Mouse (Mus musculus) Muller cell, postnatal 12 days (primary cell): ENCODE measurements around the gene Ppfibp2.

Experiments
- DNase-seq: peaks from one replicate; pipeline ENCODE4 v3.0.0-alpha.2; 2015; ENCODE audit errors: inconsistent ontology term

Gene Ppfibp2

DNA sequence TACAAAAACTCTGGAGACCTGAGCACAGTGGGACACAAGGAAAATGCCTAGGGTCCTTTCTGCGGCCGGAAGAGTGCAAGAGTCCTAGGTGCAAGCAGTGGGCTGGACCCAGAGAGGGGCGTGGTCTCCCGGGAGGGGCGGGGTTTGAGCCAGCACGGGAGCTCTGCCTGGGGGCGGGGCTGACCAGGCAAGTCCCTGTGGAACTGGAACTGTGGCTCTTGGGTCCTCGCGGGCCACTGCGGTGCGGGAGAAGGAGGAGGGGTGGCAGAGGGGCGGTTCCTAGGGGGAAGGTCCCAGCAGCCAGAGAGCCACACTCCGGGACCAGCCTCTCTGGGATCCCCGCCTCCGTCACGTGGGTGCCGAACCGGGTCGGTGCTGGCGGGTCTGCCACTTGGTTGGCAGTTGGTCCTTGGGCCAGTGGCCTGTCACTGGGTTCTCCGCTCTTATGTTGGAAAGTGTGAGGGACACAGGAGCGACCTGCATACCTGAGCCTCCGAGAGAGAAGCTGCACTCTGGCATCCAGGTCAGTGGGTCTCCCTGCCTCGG is at the start of gene Ppfibp2:
Gene Ppfibp2, plus strand, starts transcription at position 351 of the 546 bp plus-strand sequence.
- peak; percentile 96 for DNase-seq

DNA sequence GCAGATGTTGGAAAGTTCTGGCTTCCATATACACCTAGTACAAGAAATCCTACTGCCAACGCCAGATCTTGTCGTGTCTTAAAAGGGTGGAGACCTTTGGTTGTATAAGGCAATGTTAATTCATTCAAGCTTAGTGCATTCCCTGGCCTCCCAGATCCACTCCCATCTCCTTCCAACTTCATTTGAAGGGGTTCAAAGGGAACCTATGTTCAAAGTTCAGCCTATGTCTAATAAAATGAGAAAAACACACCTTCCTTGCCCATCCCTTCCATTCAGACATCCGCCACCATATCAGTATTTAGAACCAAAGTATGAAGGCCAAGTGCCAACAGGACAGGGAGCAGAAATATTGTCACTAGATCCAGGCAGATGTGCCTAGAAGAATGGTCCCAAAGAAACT is 47.1 kb upstream of the Ppfibp2 start:
- no peak for DNase-seq

DNA sequence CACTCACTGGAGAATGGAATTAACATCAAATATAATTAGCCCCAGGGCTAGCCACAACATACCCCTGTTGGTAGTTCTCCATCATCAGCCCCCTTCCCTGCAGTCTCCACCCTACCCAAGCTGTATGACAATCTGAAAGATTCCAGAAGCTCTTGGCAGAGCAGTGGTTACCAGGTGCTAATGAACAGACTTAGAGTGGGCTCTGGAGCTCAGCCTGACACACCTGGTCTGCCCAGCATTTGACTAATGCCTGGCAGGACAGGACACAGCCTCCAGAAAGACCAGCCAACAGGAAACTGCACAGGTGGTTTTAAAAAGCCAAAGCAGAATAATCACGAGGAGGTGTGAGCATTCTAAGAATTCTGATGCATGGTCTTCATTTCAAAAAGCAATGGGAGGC is 41.5 kb upstream of the Ppfibp2 start:
- no peak for DNase-seq

DNA sequence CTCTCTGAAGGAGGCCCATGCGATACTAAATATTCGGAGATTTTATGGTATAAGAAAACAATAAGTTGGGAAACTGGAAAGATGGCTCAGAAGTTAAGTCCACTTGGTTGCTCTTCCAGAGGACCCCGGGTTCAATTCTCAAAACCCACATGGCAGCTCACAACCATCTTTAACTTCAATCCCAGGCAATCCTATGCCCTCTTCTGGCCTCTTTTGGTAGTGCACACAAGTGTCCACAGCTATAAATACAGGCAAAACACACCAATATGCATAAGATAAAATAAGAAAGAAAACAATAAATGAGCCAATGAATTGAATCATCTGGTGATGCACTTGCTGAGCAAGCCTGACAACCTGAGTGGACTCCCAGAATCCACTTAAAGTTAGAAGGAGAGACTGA is 39.1 kb upstream of the Ppfibp2 start:
- DNase-seq: no peak

DNA sequence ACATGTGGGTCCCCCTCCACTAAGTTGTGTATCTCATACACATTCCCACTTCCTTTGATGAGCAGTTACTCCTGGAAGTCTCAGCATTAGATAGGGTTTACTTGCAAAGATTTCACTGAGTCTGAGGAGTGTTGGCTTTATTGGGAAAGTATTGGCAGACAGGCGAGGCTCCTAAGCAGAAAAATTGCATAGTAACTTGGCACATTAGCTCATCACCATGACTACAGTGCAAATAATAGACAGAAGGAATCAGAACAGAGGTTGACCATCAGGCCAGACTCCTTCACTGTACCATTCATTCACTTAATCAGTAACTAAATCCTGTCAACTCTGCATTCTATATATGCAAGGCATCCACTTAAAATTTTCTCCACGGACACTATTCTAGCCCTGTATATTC is 34.3 kb upstream of the Ppfibp2 start:
- DNase-seq: no peak

DNA sequence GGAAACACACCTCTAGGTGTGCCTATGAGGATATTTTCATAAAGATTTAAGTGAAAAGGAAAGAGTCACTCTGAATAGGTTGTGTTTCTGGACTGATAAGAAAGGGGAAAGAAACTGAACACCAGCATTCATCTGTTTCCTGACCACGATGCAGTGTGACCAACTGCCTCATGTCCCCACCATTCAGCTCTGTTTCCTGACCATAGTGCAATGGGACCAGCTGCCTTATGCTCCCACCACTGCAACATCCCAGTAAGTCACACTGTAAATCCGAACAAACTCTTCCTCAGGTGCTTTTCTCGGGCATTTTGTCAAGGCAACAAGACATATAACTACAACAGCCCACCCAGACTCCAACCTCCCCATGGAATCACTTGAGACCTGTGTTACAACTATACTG is 33.4 kb upstream of the Ppfibp2 start:
- DNase-seq: no peak

DNA sequence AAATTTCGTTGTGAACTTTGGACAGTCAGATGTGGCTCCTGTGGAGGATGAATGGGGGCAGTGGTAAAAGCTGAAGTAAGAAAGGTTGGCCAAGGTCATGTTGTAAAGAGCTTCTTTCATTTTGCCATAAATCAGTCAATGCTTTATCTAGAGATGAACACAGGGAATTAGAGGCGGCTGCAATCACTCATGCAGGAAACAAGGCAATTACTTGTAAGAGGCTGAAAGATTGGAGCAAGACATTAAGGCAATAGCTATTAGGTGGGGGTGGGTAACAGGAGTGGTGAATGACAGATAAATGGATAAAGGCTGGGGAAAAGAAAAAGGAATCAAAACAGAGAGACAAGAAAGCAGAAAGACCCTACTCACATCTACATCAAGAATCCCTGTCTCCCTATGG is 31.3 kb upstream of the Ppfibp2 start:
- no peak for DNase-seq

DNA sequence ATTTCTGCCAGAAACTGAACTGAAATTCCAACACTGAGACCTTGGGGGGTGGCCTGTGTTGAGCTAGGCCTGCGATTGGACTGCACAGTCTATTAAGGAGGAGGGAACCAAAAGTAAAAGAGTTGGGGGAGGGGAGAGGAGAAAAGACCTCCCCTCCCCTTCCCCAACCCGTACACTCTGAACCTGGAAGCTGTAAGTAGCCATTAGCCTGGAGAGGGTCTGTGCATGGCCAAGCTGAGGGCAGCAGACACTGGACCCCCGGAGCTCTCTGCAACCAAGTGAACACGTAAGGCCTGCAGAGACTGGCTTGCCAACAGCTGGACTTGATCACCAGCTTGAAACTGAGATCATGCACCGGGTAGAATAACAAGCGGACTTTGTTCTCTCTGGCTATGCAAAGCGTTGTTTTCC is 27.7 kb upstream of the Ppfibp2 start, which contains the start of gene Olfml1:
Gene Olfml1, plus strand, starts transcription at position 186 of the 411 bp plus-strand sequence.
- DNase-seq: no peak

DNA sequence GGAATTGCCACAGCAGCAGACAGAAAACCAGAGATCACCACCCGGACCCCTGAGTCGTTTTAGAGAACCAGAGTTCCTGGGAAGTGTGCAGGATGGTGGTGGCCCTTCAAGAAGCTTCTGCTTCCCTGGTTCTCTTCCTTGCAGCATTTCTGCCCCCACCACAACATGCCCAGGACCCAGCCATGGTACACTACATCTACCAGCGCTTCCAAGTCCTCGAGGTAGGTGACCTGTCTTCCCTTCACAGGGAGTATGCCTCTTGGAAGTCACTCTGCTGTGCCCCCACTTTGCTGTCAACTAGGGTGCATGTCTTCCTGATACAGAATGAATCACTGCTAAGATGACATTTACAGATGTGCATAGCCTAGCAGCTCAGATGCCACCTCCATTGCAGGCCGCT is 27.3 kb upstream of the Ppfibp2 start:
- DNase-seq: no peak

DNA sequence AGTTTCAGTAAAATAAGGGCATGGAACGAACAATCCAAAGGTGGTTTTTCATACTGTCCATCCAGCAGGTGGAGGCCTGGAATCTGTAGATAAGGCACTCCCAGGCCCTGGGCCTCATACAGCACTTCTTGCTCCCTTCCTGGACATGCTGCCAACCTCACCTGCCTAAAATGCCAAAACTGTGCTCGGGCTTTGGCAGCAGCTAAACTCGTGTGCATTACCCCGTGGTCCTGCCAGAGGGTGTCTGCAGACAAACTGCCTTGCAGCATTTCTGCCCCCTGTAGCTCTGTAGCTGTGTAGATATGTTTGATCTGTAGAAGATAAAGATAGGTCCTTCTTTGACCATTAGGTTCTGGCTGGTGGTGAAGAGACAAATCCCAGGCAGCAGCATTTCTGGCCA is 26.0 kb upstream of the Ppfibp2 start:
- no peak for DNase-seq

DNA sequence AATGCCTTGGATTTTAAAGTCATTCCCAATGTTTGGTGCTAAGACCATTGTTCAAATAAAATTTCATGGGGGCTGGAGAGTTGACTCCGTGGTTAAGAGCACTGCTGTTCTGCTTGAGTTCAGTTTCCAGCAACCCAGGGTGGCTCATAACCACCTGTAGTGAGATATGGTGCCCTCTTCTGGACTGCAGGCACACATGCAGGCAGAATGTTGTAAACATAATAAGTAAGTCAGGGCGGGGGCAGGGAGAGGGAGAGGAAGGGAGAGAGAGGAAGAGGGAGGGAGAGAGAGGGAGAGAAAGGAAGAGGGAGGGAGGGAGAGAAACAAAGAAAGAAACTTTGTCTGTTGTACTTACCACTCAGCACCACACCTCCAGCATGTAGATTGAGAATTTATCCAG is 21.2 kb upstream of the Ppfibp2 start:
- no peak for DNase-seq

DNA sequence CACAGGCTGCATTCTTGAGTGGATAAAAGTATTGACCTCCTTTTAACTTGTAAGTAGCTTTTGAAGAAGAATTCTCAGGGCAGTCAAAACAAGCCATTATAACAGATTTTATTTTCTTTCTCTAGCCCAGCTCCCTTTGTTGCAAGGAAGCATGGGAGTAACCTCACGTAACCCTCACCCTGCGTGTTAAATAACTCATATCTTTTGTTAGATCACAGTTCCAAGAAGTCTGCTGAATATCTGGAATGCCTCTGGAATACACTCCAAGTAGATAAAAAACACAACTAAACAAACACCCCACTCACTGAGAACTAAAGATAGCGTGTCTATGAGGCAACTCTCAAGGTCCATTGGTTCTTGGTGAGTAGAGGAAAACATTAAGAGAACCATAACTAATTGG is 20.7 kb upstream of the Ppfibp2 start:
- DNase-seq: no peak

DNA sequence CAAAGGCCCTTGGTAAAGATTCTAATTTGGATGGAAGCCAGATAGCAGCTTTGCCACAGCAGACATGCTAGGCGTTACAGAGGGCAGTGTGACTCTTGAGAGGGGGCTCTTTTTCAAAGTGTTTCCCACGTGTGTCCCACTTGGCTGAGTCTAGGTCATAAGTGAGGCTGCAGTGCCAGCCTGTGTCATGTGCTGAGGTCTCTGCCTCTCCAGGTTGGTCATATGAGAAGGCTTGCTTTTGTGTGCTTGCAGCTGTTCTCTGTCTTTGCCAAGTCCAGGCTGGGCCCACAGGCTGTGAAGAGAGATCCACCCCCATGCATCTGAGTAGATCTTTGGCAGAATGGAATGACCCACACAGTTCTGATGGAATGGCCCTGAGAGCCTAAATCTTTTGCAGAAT is 2.4 kb upstream of the Ppfibp2 start:
- DNase-seq: peak; percentile 58

DNA sequence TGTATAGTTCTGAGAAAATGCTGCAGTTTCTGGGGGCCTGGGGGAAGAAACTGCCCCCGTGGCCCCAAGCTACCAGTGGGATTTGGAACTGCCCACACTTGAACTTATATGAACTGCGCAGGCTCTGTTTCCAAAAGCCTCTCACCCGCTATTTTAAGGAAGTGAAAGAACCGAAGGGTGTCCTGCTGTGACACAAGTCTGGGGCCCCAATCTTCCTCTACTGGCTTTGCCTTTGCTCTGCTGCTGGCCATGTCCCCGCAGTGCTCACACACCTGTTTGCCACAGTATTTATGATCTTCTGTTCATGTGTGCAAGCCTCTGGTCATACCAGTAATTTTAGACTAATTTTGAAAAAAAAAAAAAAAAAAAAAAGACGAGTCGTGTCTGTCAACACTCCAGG is 1.1 kb upstream of the Ppfibp2 start:
- DNase-seq: no peak

DNA sequence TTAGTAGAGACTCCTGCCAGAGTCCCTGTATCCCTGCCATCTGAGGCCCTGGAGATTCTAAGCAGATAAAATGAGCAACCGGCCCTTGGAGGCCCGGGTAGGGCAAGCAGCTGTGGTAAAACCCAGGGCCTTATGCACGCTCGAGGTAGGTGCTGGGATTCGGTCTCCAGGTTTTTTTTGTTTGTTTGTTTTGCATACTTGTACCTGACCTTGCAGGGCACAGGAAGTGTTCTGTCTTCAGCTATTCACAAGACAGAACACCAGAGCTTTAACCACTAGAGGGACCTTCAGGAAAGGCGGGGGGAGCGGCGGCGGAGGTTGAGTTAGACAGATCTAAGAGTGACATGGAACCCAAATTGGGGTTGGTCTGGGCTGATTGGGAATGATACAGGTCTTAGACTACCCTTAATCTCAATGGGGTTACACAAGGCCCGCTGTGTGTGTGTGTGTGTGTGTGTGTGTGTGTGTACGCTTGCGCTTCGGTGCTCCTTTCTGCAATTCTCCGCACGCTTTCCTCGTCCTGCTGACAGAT is 616 bp upstream of the Ppfibp2 start:
- DNase-seq: no peak

DNA sequence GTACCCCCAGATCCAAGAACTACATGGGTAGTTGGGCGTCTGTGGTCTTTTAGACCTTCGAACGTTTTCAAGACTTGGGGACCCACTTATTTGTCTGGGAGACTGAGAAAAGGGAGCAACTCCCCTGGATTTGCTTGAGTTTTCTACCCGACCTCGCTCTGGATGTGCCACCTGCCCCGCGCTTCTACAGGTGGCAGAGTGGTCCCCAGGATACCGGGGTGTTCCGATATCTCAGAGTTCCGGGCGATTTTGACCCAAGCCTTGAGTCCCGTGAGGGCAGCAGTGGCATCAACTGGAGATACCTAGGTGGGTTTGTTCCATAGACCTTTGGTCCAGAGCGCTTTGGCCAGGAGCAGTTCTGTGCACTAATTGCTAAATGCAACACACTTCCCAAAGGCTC is 419 bp downstream of the Ppfibp2 start:
- no peak for DNase-seq

DNA sequence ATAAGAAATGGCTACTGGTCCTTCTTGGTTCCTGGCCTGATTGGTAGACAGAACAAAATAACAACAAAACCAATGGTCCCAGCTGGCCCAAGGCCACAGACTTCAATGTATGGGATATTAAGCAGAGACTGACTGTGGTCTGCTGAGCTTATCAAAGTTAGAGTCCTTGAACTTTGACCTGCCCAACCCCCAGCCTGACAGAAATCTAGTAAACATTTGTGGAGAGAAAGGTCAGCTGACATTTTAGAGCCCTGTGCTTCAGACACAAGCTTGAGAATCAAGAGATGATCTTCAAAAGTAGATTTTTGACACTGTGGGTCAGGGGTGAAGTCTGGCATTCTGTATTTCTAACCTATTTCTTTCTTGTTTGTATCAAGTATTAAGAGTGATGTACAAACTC is 1.7 kb downstream of the Ppfibp2 start:
- no peak for DNase-seq

DNA sequence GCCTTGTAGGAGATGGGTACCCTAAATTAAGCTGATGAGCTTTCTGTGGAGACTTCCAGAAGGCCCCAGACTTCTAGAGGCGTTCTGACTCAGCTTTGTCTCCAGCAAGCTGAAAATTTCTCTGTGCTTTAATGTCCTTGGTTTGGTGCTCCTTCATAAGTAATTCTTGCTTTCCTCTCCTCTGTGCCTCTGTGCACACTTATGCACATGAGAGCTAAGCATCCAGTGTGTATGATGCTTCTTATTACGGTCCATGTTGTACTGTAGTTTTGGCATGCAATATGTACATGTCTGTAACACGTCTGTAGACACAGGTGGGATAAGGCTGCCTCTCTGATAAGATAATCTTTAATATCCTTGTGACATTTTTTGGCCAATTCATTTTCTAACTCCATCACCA is 2.9 kb downstream of the Ppfibp2 start:
- DNase-seq: no peak

DNA sequence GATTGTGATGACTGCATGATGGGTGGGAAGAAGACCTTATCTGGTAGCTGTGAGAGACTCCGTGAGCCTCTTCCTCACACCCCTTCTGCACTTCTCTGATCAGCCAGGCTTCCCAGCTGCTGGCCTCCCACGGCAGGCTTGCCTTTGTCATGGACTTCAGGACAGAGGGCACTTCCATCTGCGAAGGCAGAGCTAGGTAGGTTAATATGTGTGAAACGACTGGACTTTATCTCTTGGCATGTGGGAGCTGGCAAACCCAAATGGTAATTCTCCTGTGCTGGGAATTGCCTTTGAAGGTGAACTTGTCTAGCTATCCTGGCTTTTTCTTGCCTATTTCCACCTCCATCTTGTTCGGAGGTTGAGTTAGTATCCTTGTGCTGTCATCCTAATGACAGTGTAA is 5.6 kb downstream of the Ppfibp2 start:
- DNase-seq: no peak

DNA sequence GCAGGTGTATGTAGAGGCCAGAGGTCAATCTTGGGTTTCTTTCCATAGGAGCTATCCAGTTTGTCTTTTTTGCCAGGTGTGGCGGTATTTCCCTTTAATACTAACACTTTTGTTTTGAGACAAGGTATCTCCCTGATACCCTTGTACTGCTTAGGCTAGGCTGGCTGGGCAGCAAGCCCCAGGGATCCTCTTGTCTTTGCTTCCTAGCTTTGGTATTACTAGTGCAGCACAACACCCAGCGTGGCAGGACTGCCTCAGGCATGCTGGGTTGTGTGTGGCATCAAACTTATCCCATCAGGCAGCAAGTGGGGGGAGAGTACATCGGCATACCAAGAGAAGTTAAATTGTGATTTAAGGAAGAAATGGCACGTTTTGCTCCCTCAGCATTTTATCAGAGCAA is 7.5 kb downstream of the Ppfibp2 start:
- DNase-seq: no peak

DNA sequence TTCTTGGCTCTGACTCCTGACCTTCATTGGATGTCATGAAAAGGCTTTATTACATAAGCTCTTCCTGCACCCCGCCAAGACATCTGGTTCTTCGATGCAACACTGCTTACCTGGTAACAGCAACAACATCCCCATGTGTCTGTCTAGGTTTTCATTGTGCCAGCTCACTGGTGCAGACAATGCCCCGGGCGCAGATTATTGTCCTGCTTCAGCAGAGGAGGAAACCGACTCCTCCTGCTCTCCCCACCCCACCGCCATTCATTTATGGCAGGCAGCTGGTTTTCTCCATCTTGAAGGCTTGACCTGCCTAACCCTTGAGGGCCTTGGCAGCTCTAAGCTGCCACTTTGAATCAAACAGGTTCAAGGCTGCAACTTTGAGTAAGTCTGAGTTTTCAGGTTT is 7.9 kb downstream of the Ppfibp2 start:
- peak; percentile 36 for DNase-seq

DNA sequence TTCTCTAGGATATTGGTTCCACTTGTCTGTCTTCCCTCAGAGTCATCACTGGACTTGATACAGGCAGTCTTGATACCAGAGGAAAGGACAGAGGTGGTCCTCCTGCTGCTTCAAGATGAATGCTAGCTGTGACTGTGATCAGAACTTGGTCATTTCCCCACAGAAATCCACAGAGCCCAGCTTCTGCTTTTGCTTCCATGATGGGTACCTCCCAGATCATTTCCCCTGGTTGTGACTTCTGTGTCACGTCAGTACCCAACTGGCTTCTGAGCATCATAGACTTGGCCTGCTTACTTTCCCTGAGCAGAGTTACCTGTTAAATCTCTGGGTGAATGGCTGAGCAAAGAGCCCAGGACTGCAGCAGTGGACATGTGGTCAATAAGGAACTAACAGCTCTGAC is 12.8 kb downstream of the Ppfibp2 start:
- no peak for DNase-seq

DNA sequence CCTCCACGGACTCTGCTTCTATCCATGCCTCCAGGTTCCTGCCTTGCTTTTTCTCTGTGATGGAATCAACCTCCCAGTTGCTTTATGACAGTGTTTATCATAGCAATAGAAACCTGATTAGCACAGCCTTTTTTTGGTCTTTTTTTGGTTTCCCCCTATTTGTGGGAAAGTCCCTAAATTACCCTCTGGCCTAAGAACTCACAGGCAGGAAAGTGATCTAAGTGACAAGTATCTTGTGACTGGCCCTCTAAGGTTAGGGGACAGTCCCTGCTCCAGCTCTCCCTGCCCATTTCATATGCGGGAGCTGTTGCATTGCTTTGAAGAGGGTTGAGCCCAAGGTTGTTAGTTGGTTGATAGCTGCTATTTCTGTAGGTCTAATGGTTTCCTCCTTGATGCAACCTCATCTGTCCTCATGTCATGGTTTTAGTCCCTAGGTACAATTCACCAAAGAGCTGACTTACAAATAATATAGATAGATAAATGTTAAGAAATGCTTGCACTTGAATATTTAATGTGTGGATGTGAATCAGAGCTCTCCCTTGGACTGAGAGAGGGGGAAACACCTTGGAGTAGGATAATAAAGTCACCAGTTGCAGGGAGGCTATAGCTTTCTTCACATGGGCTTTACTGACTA is 14.7 kb downstream of the Ppfibp2 start:
- no peak for DNase-seq

DNA sequence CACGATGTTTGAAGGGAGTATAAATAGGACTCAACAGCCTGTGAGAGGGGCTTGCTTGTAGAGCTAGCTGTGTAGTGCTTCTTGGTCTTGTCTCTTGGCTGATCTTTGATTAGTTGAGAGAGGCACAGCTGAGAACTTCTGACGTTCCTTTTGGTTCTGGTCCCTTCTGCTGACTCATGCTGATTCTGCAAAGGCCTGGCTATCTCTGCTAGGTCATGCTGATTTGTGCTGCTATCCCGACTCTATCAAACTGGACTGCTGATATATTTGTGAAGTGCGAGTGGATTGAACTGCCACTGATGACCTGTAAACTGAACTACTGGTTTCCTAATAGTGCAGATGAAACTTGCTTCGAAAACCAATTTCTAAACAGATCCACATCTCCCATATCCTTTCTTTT is 15.9 kb downstream of the Ppfibp2 start:
- DNase-seq: no peak
